Comparison of ENCODE assay signal across 21 mouse cellular contexts in genomic region chr6:94968683-94969082, GRCm38 (mm10).
DNase-seq lines count a peak whose midpoint lies in the region; ATAC-seq lines count a peak whose summit lies in the region.
"Had no signal": no experiment of that assay in that cellular context is flagged by ENCODE, and none has a peak within 500 bp of the region (broad histone marks: within the 10 kb centered on the region; RNA-seq: fewer than 3 reads in every experiment).

No protein-coding gene starts in this region.

- H3K27me3 ChIP-seq in heart, embryonic 10.5 days (ENCODE audit: insufficient read depth, poor library complexity, severe bottlenecking) = no peaks in the 10 kb centered on the region
- H3K27me3 ChIP-seq in intestine, embryonic 14.5 days (replicated peaks; ENCODE audit: control insufficient read depth, insufficient read depth, low read length) = no peaks in the 10 kb centered on the region
- no peaks in the 10 kb centered on the region for H3K27me3 ChIP-seq in intestine, embryonic 15.5 days (replicated peaks)
- 0 out of 2 replicates have a peak, but pooled peaks cover 4% of the 10 kb centered on the region for H3K27me3 ChIP-seq in limb, embryonic 10.5 days (ENCODE audit: low read depth, poor library complexity, severe bottlenecking)
- H3K27me3 ChIP-seq: embryonic facial prominence, embryonic 15.5 days had no signal

- H3K27ac ChIP-seq in heart, embryonic 10.5 days = no peak overlapping the region
- H3K27ac ChIP-seq in intestine, embryonic 14.5 days (ENCODE audit: low read depth) = no peak overlapping the region
- H3K27ac ChIP-seq in intestine, embryonic 15.5 days = no peak overlapping the region
- peak overlapping the region; percentile 63; the same call in 1 of the 2 replicates for H3K27ac ChIP-seq in limb, embryonic 10.5 days
- H3K27ac ChIP-seq: embryonic facial prominence, embryonic 13.5 days; embryonic facial prominence, embryonic 15.5 days had no signal

- no peak overlapping the region for H3K4me3 ChIP-seq in heart, embryonic 10.5 days
- H3K4me3 ChIP-seq in intestine, embryonic 14.5 days (ENCODE audit: low read depth, low read length) = no peak overlapping the region
- H3K4me3 ChIP-seq in intestine, embryonic 15.5 days (replicated peaks) = no peak overlapping the region
- H3K4me3 ChIP-seq in limb, embryonic 10.5 days = no peak overlapping the region
- H3K4me3 ChIP-seq: embryonic facial prominence, embryonic 13.5 days; embryonic facial prominence, embryonic 15.5 days; erythroblast, embryonic 14.5 days had no signal

- no peaks in the 10 kb centered on the region for H3K36me3 ChIP-seq in heart, embryonic 10.5 days
- H3K36me3 ChIP-seq in intestine, embryonic 14.5 days (ENCODE audit: control insufficient read depth, insufficient read depth, low read length) = no peaks in the 10 kb centered on the region
- no peaks in the 10 kb centered on the region for H3K36me3 ChIP-seq in intestine, embryonic 15.5 days
- H3K36me3 ChIP-seq in limb, embryonic 10.5 days = no peaks in the 10 kb centered on the region
- H3K36me3 ChIP-seq: embryonic facial prominence, embryonic 13.5 days; embryonic facial prominence, embryonic 15.5 days had no signal

- no peak for ATAC-seq in intestine, embryonic 14.5 days (replicated peaks; ENCODE audit: low FRiP score, low TSS enrichment, low read depth)
- ATAC-seq in intestine, embryonic 15.5 days = no peak
- ATAC-seq: forebrain, embryonic 14.5 days; forebrain, embryonic 16.5 days had no signal

- no peak overlapping the region for H3K9ac ChIP-seq in intestine, embryonic 14.5 days (ENCODE audit: low read length)
- H3K9ac ChIP-seq in intestine, embryonic 15.5 days = no peak overlapping the region
- H3K9ac ChIP-seq: embryonic facial prominence, embryonic 13.5 days; embryonic facial prominence, embryonic 15.5 days had no signal

- WGBS in heart, embryonic 10.5 days = 61% methylated on average over 5 of the region's 5 CpGs
- WGBS in intestine, embryonic 14.5 days = 69% methylated on average over 5 of the region's 5 CpGs
- 57% methylated on average over 5 of the region's 5 CpGs for WGBS in intestine, embryonic 15.5 days
- 74% methylated on average over 5 of the region's 5 CpGs for WGBS in limb, embryonic 10.5 days

- H3K9me3 ChIP-seq in heart, embryonic 10.5 days = no peaks in the 10 kb centered on the region
- H3K9me3 ChIP-seq in intestine, embryonic 14.5 days (ENCODE audit: control insufficient read depth, low read length) = no peaks in the 10 kb centered on the region
- no peaks in the 10 kb centered on the region for H3K9me3 ChIP-seq in intestine, embryonic 15.5 days
- H3K9me3 ChIP-seq in limb, embryonic 10.5 days (replicated peaks) = no peaks in the 10 kb centered on the region
- H3K9me3 ChIP-seq: embryonic facial prominence, embryonic 13.5 days; embryonic facial prominence, embryonic 15.5 days had no signal

- peak; percentile 68 for DNase-seq in heart, embryonic 10.5 days (ENCODE audit: low spot score)
- no peak for DNase-seq in heart, adult 8-10 months (ENCODE audit: low spot score)
- peak; percentile 49 for DNase-seq in intestine, embryonic 14.5 days (ENCODE audit: low spot score)
- no peak for DNase-seq in limb, embryonic 10.5 days (ENCODE audit: low spot score)
- DNase-seq in natural killer cell, adult 2 months (ENCODE audit: low spot score in 2 of 2) = no peak
- DNase-seq: adrenal gland, adult 2 months; adrenal gland, postnatal 10 days; adrenal gland, postnatal 25 days; cerebellum, adult 11 months; cerebellum, adult 18-20 months; cerebellum, adult 8-10 months; cerebellum, adult 9-11 months; cerebellum, postnatal 14 days; cerebellum, postnatal 36 days; embryo, embryonic 11 days had no signal

- H3K4me1 ChIP-seq in heart, embryonic 10.5 days = peaks cover 13% of the 10 kb centered on the region
- H3K4me1 ChIP-seq in intestine, embryonic 14.5 days (replicated peaks; ENCODE audit: control insufficient read depth, insufficient read depth, low read length) = no peaks in the 10 kb centered on the region
- no peaks in the 10 kb centered on the region for H3K4me1 ChIP-seq in intestine, embryonic 15.5 days (replicated peaks)
- peaks cover 26% of the 10 kb centered on the region for H3K4me1 ChIP-seq in limb, embryonic 10.5 days

- no peak overlapping the region for H3K4me2 ChIP-seq in intestine, embryonic 14.5 days (ENCODE audit: low read length)
- no peak overlapping the region for H3K4me2 ChIP-seq in intestine, embryonic 15.5 days (replicated peaks)
- H3K4me2 ChIP-seq: embryonic facial prominence, embryonic 13.5 days; embryonic facial prominence, embryonic 15.5 days had no signal

Comparison
In these comparisons a context has a peak if more than half of its experiments do, and no peak if none do; other contexts are left out.
1. DNase-seq: peak in heart, embryonic 10.5 days (single experiment) and intestine, embryonic 14.5 days (single experiment); none in heart, adult 8-10 months (single experiment), limb, embryonic 10.5 days (single experiment) and natural killer cell, adult 2 months (0 of 2).